Mouse (Mus musculus) left cerebral cortex, postnatal 10 days (tissue): ENCODE measurements around the gene Ubox5. TPM values are rescaled to one million over a fixed set of nuclear protein-coding genes. Genes with fewer than 3 reads are reported as not detected.
"Not testable (repeated sequence)": the region's sequence is repeated elsewhere in the genome, so short reads cannot be mapped to it uniquely, and the experiment has no call there.

Experiments used
- DNase-seq, 2 experiments: peaks; one replicate each; pipeline ENCODE4 v3.0.0; 2021 to 2022; ENCODE audit warnings: low spot score in 2 of 2, mixed read lengths in 1 of 2; ENCODE audit errors: extremely low spot score in 1 of 2
- intact Hi-C: fragments of 180-260 bp; cut with DNase I; formaldehyde crosslinking; loops from one replicate; pipeline ENCODE4 v1.15.1; 2025
- total RNA-seq, 2 experiments: library from RNA; stranded (reverse); gene quantifications; 2 replicates each; pipeline ENCODE4 v1.2.3; 2021

Gene Ubox5
- total RNA-seq, 2 experiments from 2014 or later = 8.5 to 8.7 TPM

DNA sequence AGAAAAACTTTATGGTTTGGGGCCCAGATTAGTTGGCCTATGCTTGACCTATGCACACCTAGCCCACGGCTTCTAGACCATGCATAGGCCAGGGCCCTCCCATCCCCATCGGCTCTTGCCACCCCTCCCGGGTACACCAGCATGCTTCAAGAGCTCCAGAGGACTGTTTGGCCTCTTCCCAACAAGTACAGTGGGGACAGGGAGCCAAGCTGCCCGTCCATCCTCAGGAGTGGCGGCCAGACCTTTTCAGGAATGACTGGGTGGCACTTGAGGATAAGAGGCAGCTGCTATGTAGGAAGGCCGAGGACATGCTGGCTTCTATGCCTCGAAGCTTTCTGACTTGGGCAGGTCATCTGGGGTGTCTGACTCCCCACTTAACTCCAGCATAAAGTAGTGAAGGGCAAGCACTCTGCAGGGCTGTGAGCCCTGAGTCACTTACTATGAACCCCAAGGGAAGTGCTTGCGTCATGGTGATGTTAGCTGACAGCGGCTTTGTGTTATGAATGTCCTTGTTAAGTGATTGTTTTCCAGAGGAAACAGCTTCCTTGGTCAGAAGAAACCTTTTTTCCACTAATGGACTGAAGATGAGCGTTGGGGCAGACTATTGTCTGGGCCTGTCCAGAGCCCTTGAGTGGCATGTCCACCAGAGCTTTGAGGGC lies 45.8 kb downstream of the Ubox5 start:
- intact Hi-C loops = no loop called here
- DNase-seq = no peak

DNA sequence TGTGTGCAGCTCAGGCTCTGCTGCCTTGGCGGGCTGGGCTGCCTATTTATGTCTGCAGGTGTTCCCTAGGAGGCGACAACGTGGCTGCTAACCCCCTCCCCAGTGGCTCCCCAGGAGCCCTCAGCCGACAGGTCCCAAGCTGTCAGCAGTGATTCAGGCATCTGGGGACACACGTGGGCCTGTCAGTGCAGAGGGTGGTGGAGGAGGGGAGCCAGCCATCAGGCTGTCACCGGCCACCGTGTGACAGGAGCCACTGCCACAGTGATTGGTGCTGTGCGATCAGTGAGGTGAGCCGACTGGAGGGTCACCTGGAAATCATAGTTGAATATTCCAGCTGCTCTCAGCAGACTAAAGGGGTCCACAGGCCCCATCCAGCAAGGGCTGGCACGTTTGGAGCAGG lies 47.3 kb downstream of the Ubox5 start, which contains the start of gene Avp:
Avp (minus strand) TSS at position 3 of the 400 bp plus-strand sequence.
- no peak for DNase-seq
- intact Hi-C loops = no loop called here

DNA sequence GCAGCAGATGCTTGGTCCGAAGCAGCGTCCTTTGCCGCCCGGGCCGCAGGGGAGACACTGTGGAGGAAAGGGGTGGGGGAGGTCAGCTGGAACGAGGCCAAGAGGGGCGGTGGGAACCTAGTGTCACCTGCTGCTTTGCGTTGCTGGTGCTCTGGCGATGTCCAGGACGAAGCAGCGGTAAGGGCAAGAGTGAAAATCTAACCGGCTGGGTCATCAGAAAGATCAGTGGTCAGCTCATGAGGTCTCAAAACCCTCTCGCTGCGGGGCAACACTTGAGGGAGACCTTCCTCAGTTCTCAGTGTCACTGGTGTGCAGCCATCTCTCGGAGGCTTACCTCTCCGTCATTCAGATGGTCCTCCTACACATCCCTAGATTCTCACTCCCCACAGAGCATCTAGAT lies 48.6 kb downstream of the Ubox5 start:
- intact Hi-C loops = no loop called here
- DNase-seq = no peak

DNA sequence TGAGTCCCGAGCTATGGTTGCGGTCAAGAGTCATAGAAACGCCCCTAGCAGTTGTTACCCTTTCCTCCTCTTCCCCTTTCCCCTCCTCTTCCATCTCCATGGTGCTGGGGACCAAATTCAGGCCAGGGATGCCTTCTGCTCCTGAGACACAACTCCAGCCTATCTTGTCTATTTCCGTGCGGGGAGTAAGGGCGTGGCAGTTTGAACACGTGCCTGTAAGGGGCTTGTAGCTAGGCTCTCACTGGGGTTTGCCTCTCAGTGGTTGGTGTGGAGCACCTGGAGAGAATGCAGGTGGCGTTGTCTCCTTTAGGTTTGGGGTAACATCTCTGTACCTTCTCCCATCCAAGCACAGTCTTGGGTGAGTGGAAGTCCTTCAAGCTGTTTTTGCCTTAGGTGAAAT lies 50.0 kb downstream of the Ubox5 start:
- intact Hi-C loops = no loop called here
- DNase-seq = no peak

DNA sequence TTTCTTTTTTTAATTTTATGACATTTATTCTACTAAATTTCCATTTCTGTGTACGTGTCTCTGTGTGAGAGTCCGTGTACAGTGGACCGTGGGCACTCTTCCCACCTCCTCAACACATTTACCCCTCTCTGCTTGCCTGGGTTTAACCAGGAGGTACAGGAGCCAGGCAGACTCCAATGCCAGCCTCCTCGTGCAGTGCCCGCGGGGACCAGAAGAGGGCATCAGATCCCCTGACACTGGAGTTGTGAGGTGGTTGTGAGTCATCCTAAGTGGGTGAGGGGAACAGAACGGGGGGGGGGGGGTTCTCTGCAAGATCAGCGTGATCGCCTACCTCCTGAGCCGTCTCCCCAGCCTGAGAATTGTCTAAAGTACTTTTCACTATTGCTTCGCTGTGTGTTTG lies 51.7 kb downstream of the Ubox5 start:
- intact Hi-C loops = no loop called here
- peak in 1 of 2 experiments; percentile 48 for DNase-seq

DNA sequence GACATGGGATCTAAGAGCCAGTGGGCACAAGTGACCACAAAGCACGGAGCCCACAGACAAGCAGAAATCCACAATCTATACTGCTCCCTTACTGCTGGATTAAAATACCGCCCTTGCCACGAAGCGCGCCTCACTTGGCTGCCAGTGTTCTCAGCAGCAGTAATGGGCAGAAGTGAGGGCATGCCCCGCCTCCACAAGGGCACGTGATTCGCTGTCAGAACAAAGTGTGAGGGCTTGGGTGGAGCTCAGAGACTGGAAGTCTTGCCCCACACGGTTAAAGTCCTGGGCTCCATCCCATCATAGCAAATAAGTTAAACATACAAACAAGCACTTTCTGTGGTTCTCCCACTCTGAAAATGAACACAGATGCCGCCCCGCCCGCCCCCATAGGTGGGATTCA lies 52.2 kb downstream of the Ubox5 start:
- DNase-seq = peak in 1 of 2 experiments; percentile 42
- intact Hi-C loops = no loop called here

DNA sequence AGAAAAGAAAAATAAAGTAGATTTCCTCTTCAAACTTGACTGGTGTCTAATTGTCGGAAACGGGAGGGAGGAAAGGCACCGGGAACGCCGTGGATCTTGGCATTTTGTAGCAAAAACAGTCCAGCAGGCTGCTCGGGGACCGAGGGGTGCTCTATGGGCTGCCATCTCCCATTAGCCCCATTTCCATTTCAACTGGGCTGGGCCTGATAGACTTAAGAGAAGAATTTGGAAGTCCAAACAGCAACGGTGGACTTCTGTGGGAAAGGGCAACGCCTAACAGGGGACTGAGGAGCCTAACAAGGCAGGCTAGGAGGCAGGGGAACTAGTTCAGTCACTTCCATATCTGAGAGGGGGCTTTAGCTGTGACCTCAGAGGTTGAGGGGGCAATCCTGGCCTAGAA lies 52.8 kb downstream of the Ubox5 start:
- intact Hi-C loops = no loop called here
- DNase-seq = no peak

DNA sequence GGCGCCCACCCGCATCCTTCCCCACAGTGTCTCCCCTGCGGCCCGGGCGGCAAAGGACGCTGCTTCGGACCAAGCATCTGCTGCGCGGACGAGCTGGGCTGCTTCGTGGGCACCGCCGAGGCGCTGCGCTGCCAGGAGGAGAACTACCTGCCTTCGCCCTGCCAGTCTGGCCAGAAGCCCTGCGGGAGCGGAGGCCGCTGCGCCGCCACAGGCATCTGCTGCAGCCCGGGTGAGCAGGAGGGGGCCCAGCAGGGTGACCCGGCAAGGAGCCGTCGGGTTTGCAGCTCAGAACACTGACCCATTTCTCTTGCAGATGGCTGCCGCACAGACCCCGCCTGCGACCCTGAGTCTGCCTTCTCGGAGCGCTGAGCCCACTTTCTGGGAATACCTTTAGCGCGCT lies 53.3 kb downstream of the Ubox5 start:
- DNase-seq, intact Hi-C loops: not testable (repeated sequence)

DNA sequence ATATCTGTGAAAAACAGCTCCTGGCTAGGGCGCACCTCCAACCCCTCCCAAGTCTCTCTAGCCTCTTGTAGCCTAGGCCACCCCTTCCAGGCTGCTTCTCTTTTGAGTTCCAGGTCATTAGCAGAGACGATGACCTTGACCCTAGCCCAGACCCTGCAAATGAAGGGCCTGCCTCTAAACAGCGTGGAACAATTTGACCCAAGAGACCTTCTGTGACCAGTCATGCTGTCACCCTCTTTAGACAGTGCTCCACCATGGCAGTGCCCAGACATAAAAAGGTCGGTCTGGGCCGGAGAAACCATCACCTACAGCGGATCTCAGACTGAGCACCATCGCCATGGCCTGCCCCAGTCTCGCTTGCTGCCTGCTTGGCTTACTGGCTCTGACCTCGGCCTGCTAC lies 54.0 kb downstream of the Ubox5 start, which contains the start of gene Oxt:
Oxt (plus strand) TSS at position 301 of the 400 bp plus-strand sequence.
- no peak for DNase-seq
- intact Hi-C loops = no loop called here

DNA sequence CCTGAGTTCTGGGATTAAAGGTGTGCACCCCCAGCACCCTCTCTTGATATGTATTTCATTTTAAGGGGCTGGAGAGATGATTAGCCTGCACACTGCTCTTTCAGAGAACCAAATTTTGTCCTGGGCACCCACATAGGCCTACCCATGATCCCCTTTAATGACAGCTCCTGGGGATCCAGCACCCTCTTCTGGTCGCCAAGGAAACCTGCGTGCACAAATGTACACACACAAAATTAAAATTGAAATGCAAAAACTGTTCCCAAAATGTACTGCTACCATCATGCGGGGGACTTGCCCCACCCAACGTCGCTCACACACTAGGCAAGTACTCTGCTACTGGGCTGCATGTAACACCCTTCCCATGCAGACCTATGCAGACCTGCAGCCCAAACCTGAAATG lies 54.9 kb downstream of the Ubox5 start:
- no peak for DNase-seq
- intact Hi-C loops = no loop called here

DNA sequence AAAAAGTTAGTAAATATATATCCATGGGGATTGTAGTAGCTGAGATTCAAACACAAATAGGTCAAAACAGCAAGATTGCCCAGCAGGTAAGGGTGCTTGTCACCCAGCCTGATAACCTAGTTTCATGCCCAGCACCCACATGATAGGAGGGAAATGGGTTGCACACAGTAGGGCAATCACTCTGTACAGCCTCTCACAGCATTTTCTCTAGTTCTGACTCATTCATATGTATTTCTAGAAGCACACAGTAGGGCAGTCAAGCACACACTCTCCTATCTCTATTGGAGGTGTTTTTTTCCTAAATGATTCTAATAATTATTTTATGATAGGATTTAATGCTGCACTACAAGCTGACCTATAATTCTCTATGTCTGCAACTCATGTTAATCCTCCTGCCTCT lies 59.9 kb downstream of the Ubox5 start:
- intact Hi-C loops = loop anchor here (10.0 kb wide), 1 partner anchor 95 kb away; the partner anchor contains the start of genes Ddrgk1 and Itpa
- DNase-seq = no peak

DNA sequence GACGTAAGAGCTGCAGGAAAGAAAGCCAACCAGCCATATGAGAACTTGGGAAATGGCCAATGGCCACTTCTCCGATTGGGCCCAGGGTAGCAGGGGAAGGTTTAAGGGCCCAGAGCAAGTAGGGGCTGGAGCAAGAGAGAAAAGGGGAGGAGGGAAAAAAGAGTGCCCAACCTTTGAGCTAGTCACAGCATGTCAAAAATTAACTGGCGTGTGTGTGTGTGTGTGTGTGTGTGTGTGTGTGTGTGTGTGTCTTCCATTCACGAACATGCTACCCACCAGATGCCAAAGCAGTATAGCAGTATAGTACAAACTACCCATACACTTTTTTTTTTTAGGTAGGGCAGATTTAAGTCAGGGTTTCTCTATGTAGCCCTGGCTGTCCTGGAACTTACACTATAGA lies 60.9 kb downstream of the Ubox5 start:
- DNase-seq = no peak
- intact Hi-C loops = loop anchor here (10.0 kb wide), 1 partner anchor 96 kb away; the partner anchor contains the start of genes Ddrgk1 and Itpa

DNA sequence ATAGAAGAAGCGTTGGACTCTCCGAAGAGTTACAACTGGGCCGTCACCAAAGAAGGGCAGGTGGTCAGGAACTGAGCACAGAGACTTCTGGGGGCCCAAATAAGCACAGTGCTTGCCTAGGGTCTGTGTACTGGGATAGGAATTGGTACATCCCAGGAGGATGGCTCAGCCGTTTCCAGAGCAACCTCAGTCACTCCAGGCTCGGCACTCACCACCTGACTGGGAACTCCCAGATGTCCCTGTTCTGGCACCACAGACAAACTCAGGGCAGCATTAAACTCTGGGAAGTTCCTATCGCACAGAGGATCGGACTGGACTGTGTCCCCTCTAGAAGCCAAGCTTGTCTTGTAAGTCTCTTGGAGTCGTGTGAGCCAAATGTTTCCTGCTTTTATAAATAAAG lies 64.9 kb downstream of the Ubox5 start:
- intact Hi-C loops = loop anchor here (10.0 kb wide), 1 partner anchor 100 kb away; the partner anchor contains the start of genes Ddrgk1 and Itpa
- no peak for DNase-seq

DNA sequence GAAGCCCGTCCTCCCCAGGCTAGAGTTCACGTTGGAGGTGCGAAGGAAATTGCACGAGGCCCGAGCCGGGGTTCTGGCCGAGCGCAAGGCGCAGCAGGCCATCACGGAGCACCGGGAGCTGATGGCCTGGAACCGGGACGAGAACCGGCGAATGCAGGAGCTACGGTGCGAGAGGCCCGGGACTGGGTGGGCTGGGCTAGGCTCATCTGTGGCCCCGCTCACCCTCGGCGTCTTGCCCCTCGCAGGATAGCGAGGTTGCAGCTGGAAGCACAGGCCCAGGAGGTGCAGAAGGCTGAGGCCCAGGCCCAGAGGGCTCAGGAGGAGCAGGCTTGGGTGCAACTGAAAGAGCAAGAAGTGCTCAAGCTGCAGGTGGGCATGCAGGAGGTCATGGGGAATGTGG lies 65.8 kb downstream of the Ubox5 start:
- intact Hi-C loops = loop anchor here (10.0 kb wide), 1 partner anchor 101 kb away; the partner anchor contains the start of genes Ddrgk1 and Itpa

DNA sequence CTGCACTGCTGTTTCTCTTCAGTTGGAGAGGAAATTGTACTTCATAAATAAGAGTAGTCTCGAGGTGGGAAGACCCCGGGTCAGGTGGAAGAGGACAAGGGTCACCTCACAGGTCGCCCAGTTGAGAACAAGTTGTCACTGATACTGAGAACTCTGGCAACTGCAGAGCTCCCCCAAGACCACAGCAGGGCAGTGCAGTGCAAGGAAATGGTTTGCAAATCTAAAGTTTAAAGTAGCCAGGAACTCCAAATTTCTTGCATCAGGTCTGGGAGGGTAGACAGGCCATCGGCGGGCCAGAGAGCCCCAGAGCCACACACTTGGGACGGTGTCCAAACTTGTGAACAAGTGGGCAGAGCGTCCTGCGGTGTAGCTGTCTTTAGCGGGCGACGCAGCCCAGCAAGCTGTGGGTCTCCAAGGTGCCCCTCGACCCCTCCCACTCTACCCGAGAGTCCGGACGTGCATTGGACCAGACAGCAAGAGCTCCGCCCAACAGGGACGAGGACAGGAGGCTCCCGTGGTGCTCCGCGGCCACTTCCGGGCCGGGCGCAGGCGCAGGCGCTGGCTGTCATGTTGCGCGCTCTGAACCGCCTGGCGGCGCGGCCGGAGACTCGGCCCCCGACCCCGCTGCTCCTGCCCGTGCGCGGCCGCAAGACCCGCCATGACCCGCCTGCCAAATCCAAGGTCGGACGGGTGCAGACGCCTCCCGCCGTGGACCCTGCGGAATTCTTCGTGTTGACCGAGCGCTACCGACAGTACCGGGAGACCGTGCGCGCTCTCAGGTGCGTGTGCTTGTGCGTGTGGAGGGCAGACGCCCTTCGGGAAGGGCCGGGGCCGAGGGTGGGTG lies 66.4 kb downstream of the Ubox5 start, which contains the start of gene Mrps26:
Mrps26 (plus strand) TSS at position 531 of the 844 bp plus-strand sequence.
- intact Hi-C loops = loop anchor here (10.0 kb wide), 1 partner anchor 101 kb away; the partner anchor contains the start of genes Ddrgk1 and Itpa
- DNase-seq = peak; percentile 92 to 97

More for the DNA sequence above, 65.8 kb downstream of the Ubox5 start:
- DNase-seq = peak in 1 of 2 experiments; percentile 54

DNA sequence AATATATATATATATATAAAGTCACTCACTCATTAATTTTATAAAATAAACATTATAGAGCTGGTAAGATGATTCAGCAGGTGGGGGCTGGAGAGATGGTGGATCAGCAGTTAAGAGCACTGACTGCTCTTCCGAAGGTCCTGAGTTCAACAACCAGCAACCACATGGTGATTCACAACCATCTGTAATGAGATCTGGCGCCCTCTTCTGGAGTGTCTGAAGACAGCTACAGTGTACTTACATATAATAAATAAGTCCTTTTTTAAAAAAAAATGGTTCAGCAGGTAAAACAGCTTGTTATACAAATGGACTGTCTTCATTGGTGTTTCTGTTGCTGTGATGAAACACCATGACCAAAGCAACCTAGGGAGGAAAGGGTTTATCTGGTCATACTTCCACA lies 71.8 kb downstream of the Ubox5 start:
- DNase-seq = no peak
- intact Hi-C loops = no loop called here

DNA sequence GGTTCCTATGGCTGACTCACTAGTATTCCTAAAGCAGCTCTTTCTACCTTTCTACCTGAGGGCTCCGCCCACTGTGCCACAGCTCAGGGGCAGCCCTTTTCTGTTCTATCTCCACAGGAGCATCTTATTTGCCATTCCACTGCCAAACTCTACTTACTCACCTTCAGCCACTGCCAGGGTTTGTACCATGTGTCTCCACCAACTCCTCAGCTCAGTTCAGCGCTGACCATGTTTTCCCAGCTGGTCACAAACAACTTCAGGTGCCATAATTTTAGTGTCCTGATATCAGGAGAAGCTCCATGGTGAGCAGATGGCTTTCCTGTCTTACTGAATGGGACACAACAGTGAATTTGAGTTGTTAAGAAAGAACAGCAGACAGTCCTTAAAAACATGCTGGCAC lies 72.4 kb downstream of the Ubox5 start:
- no peak for DNase-seq
- intact Hi-C loops = no loop called here

DNA sequence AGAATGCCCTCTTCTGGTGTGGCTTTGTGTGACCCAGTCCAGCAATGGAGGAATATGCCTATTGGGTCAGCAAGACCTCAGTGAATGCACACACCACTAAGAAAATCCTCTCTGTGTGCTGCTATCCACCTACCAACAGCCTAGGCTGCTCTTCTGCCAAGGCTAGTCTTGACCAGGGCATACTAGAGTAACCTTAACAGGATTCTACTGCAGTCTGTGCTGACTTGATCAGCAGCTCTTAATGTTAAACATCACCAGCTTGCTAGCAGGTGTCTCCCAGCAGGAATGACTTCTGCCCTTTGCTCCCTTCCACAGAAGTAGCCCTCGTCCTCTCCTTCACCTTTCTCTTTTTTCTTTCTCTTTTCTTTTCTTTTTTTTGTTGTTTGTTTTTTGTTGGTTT lies 73.5 kb downstream of the Ubox5 start:
- DNase-seq = no peak
- intact Hi-C loops = no loop called here

DNA sequence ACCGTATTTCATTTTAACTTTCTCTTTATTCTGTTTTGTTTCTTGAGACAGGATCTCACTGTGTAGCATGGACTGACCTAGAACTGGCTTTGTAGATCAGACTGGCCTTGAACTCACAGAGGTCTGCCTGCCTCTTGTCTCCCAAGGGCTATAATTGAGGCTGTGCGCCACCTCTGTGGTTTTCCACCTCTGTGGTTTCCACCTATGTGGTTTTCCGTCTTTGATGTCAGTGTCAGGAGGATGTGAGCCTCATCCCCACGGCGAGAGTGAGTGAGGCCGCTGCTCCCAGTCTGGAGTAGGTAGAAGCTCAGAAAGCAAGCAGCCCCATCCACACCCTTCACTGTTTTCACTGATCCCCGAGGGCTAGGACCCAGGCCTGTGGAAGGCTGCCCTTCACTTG lies 75.0 kb downstream of the Ubox5 start:
- no peak for DNase-seq
- intact Hi-C loops = no loop called here

DNA sequence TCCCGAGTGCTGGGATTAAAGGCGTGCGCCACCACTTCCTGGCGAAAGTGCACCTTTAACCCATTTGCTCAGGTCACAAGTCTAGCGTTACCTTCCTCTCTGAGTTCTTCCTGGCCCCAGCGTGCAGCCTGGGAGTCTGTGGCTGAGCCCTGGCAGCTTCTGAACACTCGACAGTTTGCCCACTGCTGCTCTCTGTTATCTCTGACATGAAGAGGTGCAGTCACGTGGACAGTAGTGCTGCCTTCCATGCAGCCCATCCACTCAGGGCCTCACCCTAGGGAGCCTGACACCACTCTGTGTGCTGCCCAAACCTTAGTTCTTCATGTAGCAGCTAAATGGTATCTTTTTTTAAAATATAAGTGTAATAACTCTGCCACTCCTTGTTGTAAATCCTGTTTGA lies 82.9 kb downstream of the Ubox5 start:
- intact Hi-C loops = no loop called here

More for the DNA sequence above, 82.9 kb downstream of the Ubox5 start:
- no peak for DNase-seq
